Mouse (Mus musculus): ENCODE results near the gene Vdr.

Gene Vdr

DNA sequence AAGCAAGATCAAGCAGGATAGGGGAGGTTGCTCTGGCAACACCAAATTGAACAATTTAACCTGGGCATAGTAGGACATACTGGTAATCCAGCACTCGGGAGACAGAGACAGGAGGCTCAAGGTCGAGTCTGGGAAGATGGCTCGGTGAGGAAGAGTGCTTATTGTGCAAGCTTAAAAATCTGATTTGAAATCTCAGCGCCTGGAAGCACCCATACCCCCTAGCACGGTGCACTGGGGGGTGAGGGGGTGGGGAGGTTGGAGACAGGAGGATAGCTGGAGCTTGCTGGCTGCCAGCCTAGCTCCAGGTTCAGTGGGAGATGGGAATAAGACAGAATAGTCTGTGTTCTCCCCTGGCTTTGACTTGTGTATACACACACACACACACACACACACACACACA, 9.9 kb upstream of the Vdr start:
- DNase-seq (ENCODE audit: low spot score), result no peak

DNA sequence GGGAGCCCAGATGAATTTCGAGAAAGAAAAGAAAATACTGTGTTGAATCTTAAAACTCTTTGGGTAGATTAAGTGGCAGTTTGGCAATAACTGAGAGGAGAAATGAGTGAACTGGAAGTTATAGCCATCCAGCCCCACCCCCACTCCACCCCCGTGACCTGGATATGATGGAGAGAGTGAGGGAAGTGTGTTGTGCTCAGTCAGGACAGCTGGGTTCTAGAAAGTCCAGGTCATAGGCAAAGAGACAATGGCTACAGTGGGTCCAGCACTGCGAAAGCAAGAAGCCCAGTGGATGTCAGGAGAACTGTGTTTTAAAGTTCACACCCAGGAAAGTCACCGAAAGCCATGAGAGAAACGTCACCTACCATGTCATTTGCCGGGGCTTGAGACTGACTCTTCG, 8.8 kb upstream of the Vdr start:
- DNase-seq (ENCODE audit: low spot score), result no peak

DNA sequence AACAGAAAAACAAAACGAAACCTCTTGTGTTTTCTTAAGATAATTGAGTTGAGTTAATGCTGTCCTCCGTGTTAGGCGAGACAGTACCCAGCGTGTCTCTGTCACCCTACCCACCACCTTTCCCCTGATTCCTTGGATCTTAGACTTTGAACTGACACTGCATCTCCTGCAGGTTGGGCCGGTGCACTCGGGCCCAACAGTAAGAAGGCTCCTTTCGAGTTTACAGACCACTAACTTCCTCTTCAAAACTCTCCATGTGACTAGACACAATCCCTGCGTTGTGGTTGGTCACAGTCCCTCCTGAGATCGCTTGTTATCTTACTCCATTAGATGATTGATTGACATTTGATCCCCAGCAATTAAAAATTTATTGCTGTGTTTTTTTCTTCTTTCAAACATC, 7.6 kb upstream of the Vdr start:
- DNase-seq (ENCODE audit: low spot score), result no peak

DNA sequence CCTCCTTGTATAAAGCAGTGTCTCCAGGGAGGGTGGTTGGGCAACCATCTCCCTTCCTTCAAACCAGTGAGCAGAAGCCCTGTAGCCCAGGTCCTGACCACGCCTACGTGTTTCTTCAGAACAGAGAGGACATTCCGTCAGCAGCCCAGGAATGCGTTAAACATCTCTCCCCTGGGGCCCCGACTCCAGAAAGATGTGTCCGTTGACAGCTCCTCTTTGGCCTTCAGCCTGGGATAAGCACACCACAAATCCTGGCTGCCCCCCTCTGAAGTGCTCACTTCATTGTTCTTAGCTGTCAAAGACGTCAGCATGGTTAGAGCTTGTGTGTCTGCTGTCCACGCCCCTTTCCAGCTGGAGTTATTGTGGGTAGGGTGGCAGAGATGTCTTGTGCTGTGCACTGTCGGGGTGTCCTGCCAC, 3.9 kb upstream of the Vdr start:
- DNase-seq (ENCODE audit: low spot score), result peak; percentile 69

DNA sequence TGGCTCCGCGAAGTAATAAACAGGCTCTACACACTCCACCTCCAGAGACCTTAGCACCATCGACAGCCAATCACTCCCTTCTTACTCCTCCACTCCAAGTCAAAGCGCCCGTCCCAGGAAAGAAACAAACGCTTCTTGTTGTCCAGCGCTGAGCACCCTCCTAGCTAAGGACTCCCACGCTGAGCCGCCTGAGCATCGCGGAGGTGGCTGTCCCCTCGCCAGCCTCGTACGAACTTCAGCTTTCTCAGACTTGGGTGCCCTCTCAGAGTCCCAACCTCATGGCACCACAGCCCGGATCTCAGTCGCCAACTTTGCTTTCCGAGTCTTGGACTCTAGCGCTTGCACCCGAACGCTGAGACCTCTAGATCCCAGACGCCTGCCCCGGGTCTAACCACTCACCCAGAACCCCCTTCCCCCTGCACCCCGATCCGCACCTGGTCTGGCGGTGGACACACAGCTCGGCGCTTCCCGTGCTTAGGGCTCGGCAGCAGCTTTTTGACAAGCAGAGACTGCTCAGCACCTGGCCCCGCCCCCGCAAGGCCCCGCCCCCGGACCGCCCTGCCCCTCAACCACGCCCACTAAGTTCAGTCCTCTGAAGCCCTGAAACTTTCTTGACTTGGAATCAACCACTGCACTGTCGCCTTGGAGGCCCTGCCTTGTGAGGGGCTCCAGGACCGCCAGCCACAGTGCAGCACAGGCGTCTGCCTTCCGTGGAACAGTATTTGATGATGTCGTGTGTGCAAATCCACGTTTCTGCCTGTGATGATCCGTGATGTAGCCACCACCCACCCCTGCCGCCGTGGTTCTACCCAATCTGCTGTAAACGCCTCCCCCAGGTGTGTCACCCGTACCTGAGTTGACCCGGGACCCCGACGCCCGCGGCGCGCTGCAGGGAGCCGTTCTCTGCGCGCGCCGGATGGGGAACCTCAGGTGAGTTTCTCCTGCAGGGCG, 2.4 kb downstream of the Vdr start:
- peak; percentile 74 for DNase-seq (ENCODE audit: low spot score)

DNA sequence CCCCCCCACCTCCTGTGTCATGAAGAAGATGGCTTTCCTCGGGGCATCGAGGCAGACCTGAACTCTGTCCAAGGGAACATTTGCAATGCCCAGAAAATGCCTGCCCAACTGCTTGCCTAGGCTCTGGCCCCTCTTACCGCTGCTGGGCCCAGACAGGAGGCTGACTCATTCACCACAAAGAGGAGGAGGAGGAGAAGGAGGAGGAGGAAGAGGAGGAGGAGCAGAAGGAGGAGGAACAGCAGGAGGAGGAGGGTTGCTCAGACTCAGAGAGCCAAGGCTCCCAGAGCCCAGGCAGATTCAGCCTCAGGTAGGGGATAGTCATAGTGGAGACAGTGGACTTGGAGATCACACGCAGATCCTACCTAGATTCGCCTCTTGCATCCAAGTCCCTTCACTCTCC, 3.2 kb downstream of the Vdr start:
- DNase-seq (ENCODE audit: low spot score), result no peak

DNA sequence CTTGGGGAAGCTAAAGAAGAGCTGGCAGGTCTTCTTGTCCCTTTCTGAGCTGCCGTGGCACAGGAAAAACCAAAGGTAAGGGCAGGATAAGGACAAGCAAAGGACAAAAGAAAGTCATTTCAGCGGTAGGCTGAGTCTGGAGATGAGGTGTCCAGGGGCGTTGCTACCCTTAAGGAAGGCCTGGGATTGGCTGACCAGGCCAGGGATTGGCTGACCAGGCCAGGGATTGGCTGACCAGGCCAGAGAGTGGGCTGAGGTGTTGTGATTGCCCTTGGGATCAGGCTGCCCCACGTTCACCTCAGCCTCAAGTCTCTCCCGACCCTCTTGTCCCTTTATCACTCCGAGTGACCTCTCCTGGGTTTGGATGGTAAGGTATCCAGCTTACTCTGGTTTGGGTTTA, 5.1 kb downstream of the Vdr start:
- DNase-seq (ENCODE audit: low spot score), result no peak

DNA sequence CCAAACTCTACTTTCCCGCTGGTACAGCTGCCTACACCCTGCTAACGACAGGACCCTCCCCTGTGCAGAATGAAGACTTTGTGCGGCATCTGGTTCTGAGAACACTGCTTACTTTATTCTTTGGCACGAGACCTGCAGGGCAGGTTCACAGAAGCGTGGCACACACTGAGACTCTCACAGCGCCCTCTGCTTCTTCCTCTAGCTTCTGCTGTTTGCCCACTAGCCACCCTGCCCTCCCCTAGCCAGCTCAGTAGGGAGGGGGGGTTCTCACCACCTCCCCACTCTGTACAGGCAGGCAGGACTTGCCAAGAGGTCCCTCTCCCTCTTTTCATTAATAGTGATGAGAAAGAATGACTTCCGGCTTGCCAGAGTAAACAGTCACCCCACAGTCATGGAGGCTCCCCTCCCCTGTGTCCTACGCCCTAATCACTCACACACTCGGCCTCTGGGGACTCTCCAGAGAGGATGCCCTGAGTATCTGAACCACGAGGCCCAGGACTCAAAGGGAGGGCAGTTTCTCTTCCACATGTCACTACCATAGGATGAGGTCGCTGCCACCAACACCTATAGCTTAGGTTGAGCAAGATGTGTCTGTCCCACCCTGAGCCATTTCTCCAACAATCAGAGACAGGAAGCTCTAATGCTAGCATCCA, 6.0 kb downstream of the Vdr start:
- no peak for DNase-seq (ENCODE audit: low spot score)

DNA sequence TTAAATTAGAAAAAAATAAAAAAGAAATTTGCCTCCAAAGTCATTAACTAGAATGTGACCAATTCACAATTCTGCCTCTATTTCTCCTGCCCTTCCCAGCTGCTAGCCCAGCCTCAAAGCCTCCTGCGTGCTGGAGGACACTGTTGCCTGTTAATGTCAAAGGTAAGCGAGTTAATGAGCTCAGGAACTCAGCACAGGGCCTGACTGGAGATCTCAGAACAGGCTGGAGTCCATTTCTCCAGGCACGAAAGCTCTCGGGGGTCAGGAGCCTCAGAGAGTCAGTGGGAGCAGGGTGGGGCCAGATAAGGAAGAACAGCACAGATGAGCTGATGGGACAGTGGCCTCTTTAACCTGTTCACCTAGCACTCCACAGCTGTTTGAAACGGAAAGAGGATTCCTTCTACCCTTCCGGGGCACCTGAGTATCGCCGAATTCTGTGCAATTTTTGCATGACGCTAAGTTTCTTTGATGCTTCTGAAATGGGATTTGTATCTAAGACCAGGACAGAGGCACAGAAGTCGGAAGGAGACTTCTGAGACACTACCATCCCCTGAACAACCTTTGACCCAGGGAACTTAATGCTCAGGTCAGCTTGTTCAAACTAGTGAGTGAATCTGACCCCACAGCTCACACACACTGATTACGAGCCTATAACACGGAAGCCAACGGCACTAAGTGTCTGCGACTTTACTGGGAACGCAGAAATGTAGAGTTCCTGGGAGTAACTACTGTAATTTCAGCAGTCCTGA, 7.0 kb downstream of the Vdr start:
- no peak for DNase-seq (ENCODE audit: low spot score)

DNA sequence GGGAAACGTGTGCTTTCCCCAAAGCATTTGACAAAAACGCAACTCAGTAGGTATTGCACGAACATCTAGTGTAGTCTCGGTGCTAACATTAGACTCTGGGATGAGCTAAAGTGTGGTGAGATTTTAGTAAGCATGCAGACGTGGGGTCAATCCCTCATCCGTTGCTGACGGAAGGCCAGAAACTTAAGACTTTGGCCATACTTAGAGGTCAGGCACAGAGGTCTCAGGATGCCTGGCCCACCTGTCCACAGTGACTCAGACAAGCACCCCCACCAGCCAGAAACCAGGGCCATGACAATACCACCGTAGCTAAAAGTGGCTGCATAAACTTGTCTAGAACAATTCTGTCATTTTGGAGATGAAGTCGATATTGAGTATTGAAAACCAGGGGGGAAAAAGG, 9.4 kb downstream of the Vdr start:
- DNase-seq (ENCODE audit: low spot score), result no peak

DNA sequence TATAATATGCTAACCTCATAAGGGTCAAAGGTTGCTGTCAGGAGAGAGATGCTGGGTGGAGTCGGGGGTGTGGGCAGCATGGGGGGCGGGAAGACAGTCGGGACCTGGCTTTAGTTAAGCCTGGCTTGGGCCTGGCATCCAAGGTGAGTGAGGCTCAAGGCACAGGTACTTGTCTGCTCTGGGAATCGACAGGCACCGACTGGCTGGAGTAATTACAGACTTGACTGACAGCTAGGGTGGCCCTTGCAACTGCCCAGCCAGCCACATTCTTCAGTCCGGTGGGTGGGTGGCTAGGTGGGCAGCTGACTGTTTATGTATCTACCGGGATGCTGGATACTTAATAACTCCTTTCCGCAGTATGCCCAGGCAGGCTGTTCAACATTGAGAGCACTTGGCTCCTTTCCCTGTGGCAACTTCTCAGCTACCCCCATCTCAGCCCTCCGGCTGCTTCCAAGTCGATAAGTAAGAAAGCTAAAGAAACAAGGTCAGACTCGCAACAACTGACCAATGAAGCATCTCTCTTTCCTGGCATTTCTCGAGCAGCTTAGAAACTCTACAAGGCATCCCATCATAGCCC, 10.0 kb downstream of the Vdr start:
- DNase-seq (ENCODE audit: low spot score), result no peak

DNA sequence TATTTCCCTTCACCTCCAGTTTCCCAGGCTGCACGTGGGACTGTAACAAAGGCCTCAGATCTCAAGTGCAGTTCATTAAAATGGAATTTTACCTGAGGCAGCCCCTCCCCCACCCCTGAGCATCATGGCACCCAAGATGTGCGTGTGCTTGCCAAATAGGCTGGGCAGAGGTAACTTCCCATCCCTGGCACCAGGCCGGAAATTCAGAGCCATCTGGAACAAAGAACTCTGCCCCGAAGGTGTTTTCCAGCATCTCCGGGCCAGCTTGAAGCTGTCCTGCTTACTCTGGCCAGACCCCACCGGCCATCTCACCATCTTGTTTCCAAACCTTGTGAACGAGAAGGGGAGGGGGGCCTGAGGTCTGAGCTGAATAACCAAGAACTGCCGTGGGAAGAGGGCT, 10.7 kb downstream of the Vdr start:
- no peak for DNase-seq (ENCODE audit: low spot score)

DNA sequence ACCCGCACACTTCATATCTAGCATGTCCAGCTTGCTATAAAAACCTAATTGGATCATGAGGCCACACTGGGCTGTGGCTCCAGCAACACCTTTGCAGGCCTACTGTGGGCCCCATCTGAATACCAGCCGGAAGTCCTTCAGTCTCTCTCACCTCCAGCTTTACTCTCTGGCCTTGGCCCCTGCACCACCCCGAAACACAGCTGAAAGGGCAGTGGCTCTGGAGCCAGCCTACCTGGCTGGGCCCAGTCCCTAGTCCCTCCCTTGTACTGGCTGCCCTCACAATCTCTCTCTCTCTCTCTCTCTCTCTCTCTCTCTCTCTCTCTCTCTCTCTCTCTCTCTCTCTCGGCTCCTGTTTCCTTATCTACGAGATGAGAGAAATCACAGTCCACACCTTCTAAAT, 11.6 kb downstream of the Vdr start:
- no peak for DNase-seq (ENCODE audit: low spot score)

DNA sequence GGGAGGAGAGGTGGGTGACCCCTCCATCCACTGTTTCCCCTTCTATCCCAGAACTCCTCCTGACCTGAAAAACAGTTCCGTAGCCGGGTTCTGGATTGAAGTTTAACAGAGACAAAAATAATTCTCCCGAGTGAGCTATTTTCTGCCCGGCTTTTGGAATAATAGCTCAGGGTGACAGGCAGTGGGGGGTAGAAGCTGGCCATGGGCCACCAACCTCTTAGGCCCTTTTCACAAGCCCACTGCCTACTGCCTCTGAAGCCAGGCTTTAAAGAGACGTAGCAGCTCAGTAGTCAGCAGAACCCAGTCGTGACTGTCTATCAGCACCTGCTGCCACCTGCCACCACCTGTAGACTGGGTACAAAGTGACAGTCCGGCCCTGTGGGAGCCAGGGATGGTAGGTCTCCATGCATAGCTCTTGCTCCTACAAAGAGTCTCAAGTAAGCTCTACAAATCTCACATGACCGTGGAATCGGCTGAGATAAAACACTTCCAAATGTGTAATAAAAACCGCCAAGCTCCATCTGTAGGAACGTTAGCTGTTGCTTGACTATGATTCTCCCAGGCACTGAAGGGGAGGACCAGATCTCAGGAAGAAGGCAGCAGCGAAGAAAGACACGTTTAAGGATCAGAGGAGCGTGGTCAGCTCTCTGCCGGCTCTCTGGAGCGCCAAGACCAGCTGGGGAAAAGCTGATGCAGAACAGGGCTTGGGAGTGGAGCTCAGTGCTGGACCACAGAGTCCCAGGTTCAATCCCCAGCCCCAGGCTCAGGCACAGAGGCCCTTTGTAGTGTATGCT, 13.4 kb downstream of the Vdr start:
- no peak for DNase-seq (ENCODE audit: low spot score)

DNA sequence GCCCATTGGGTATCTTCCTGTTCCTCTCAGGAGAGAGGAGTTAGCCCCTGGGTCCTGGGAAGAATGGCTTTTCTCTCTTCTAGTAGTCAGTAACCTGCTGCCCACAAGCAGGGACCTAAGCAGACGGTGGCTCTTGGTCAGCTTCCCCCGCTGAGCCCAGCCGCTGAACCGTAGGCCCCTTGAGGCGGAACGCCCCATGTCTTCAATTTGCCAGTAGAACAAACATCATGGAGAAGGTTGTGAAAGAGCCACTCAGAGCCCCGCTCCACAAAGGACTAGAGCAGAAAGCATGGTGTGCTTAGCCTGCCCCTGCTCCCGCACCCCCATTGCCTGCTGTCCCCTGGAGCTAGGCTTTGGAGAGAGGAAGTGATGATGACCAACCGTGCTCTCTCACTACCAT, 14.1 kb downstream of the Vdr start:
- DNase-seq (ENCODE audit: low spot score), result no peak

DNA sequence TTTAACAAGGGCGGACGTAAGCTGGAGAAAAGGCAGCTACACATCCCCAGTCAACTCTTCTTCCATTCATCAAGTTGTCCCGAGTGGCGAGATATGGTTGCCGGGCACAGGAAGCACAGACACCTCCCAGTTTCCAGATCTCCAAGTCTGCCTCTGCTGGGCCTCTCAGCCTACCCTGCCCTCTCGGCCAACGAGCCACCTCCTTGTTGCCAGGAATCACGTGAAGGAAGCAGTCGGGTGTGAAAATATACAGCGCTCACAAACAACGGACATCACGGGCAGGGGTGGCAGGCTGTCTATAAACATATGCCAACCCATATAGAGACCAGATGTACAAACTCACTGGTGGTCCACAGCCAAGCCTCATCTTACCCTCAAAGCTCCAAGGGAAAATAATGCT, 14.6 kb downstream of the Vdr start:
- DNase-seq (ENCODE audit: low spot score), result no peak

DNA sequence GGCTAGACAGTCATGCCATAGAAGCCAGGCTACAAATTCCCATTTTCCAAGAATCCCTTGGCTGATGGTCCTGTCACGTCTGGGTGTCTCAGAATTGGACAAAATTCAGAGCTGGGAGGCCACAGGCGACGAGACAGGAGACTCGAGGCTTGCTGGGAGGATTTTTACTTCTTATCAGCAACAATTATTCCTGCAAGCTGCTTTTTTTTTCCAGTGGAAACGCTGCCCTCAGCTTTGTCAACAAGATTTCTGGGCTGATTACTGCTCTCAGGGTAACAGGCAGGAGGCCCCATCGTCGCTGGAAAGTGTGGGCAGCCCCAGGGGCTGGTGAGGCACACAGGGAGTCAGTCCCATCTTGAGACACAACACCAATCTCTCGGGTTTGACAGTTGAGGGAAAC, 17.9 kb downstream of the Vdr start:
- DNase-seq (ENCODE audit: low spot score), result no peak

DNA sequence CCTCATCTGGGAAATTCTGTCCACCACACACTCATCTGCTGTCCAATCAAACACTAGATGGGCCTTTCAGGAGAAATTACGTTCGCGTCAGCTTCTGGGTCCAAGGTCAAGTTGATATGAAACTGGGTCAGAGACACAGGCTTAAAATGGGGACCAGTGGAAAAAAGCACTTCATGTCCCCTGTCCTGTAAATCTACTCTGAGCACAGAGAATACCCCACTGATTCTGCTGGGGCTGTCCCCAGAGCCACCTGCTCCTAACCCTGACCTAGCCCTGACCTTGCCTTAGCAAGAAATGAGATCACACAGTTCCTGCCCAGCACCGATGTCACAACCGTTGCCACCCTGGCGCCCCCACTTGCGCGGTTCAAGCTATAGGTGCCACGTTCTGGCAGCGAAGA, 20.0 kb downstream of the Vdr start:
- no peak for DNase-seq (ENCODE audit: low spot score)

DNA sequence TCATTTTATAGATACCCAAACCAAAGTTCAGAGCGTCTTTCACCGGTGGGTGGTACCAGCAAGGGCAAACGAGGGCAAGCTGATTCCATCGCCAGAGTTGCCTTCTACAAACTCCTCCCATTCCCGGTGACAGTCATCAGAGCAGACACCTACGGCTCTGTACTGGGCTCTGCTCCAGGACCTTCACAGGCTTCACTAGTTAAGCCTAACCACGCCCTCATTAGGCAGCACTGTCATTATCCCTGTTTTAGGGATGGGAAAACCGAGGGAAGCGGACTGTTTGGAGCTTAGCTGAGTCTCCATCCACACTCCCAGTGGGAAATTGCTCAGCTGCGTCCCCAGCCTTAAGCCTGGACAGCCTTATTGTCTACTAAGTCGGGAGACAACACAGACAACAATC, 20.4 kb downstream of the Vdr start:
- no peak for DNase-seq (ENCODE audit: low spot score)

DNA sequence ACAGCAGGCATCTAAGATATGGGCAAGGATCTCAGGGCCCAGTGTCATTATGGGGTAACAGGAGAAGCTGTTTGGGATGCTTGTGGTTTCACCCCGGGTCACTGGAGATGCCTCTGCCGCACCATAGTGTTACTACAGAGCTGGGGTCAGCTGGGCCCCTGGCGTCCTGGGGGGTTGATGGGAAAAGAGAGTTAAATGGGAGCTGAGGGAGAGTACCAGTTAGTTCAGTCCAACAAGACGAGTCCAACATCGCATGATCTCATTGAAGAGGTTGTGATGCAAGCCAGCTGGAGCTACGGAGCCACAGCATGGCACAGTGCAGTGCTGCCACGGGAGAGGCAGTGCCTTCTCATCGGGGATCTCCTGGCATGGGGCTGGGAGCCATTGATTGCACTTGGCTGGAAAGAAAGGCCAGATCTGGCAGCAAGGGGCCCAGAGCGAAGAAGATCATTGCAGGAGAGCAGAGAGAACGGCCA, 22.9 kb downstream of the Vdr start:
- DNase-seq (ENCODE audit: low spot score), result no peak

DNA sequence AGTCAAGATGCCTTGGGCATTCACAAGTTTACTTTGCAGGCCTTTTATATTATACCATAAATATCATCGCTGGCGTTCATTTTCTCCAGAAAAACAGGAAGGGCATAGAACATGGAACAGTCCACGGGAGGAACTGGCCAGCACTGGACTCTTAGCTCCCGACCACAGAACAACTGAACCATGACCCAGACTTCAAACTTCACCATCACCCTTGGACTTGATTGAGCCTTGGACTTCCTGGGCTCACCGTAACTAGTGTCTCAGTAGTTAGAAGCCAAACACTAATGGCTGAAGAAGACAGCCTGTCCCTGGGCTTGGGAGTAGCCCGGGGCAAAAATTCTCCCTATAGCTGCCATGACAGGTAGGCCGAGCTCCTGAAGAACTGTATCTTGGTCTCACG, 29.0 kb downstream of the Vdr start:
- DNase-seq (ENCODE audit: low spot score), result no peak

DNA sequence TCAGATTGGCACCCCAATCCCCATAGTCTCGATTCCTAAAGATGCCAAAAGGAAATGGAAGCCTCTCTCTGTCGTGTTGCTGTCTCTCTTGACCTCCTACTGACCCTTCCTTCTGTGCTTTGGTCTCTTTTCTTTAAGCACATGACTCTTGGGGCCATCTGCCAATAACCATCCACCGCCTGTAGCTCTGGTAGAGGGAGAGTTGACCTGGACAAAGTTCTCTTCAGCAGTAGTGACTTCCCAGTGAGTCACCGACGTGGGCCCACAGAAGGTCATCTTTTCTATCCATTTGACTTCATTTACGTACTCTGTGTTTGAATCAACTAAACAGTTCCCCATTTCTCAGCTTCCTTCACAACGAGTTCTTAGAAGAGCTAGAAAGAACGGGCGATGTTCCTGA, 30.0 kb downstream of the Vdr start:
- DNase-seq (ENCODE audit: low spot score), result no peak

All from embryo, embryonic 10.5 days (tissue).